Mouse (Mus musculus): Measurements from ENCODE around the gene Ubxn7.

The Ubxn7 gene

DNA sequence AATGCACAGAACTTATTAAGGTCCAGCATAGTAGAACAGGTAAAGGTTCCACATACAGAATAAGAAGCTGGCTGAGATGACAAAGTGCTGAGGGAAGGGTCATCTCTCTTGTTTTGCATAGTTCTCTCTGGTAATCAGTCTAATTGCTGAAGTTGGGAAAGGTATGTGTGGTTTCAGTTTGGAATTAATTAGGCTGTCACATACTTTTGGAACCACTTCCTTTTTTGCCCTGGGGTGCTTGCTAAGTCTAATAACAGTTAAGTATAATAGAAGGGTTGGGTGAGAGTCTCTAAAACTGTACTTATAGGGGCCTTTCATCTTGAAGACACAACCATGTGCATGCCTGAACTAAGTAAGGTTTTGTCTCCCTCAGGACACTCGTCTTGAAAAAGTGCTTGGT lies 104.6 kb downstream of the Ubxn7 start:
- DNase-seq = no peak

DNA sequence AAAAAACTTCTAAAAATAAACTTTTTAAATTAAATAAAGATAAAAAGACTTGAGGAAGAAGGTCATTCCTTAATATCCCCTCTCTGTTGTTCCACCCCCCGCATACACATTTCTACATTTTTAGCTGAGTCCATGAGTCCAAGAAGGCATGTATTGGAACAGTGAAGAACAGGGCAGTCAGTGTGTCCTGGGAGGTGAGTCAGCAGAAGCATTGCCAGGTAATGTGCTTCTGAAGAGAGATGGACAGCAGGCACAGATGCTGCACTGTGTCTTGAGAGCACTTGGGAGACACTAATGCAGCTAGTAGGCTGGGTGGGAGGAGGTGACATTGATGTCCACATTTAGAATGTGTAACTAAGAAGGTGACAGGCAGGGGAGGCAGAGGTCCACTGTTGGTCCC lies 105.2 kb downstream of the Ubxn7 start:
- no peak for DNase-seq

DNA sequence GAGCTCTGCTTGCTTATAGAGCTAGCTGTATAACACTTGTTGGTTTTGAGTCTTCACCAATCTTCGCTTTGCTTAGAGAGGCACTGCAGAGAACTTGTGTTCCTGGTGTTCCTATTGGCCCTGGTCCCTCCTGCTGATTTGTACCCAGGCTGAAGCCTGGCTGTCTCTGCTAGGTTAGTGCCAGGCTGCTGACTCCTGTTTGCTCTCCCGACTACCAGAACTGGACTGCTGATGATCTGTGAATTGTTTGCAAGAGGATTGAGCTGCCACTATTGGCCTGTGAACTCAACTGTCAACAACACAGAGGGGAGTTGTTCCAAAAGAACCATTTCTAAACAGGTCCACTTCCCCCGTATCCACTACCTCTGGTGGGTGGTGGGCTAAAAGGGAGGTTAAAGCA lies 109.4 kb downstream of the Ubxn7 start:
- DNase-seq = no peak

Measured in cerebellum, postnatal 14 days (tissue).